Mouse (Mus musculus) G1E (cell line): ENCODE results near the gene Nicn1.

Experiments
- CTCF ChIP-seq: IDR thresholded peaks from 2 replicates; pipeline ENCODE4 v1.5.1; 2012; ENCODE audit warnings: low read depth, low read length, inconsistent platforms, mixed read lengths
- GATA1 ChIP-seq: IDR thresholded peaks from 2 replicates; pipeline ENCODE4 v1.6.1; 2012; ENCODE audit warnings: borderline replicate concordance, low read length, inconsistent platforms, mixed read lengths
- POLR2AphosphoS5 ChIP-seq: IDR thresholded peaks from 2 replicates; pipeline ENCODE4 v1.6.1; 2012; ENCODE audit warnings: low read depth, low read length, inconsistent platforms; ENCODE audit not compliant: insufficient replicate concordance

DNA sequence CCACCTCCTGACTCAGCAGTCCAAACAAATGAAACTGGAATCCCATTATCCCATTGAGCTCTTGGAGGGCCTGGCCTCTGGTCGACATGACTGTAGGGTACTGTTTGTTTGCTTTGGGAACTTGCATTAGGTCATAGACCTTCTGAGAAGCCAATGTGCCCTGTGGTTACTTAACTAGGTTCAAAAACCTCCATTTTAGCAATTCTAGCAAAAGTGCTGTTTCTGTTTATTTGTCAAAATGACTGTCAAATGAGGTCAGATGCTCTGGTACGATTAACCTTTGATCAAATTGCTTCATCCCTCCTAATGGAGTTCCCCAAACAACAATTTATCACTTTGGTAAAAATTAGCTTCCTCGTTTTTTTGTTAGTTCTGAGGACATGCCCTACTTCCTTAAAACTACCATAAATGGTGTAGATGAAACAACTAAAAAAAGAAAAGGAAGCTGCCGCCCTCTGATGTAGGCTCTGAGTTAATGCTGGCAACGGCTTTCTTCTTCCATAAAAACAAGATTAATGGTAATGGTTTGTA is 52.1 kb downstream of the Nicn1 start:
- TF ChIP-seq GATA1 (no peak), CTCF (no peak), POLR2AphosphoS5 (no peak; the same call in 1 of the 2 replicates)
